29 mouse cellular contexts compared by ENCODE assay signal in the genomic region with DNA sequence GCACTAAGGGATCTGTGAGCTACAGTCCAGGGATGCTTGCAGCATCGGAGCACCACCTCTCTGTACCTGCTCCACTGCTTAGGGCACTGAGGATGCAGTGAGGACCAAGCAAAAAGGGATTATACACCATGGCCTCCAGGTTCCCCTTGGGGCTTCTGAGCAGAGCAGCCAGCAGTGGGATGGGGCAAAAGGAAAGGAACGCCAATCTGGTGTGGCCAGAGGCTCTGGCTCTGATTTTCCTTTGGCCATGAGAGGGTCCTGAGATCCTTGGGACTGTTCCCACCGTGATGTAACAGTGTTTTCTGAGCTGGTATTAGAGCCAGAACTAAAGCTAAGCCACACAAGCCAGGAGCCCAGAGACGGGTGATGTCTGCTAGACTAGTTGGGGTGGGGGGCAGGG. TPM values are rescaled to one million over a fixed set of nuclear protein-coding genes. Genes with fewer than 3 reads are reported as not detected.
DNase-seq lines count a peak whose midpoint lies in the region; ATAC-seq lines count a peak whose summit lies in the region.
"Had no signal": no experiment of that assay in that cellular context is flagged by ENCODE, and none has a peak within 500 bp of the region (broad histone marks: within the 10 kb centered on the region; RNA-seq: fewer than 3 reads in every experiment).

No protein-coding gene starts in this region.

- no peak overlapping the region for H3K9ac ChIP-seq in forebrain, embryonic 14.5 days (ENCODE audit: low read length)
- H3K9ac ChIP-seq in hindbrain, embryonic 11.5 days (ENCODE audit: low read depth, low read length), result peak overlapping the region; percentile 15; the same call in 1 of the 2 replicates
- H3K9ac ChIP-seq in hindbrain, embryonic 16.5 days (ENCODE audit: low read depth, low read length), result no peak overlapping the region; the same call in 1 of the 2 replicates
- 0 out of 2 replicates have a peak overlapping the region, but pooled peaks have one; percentile 9 for H3K9ac ChIP-seq in neural tube, embryonic 13.5 days
- H3K9ac ChIP-seq: embryonic facial prominence, embryonic 13.5 days; hindbrain, embryonic 15.5 days; intestine, embryonic 15.5 days; liver, embryonic 15.5 days; lung, embryonic 15.5 days; neural tube, embryonic 15.5 days; stomach, embryonic 15.5 days had no signal

- H3K9me3 ChIP-seq in forebrain, embryonic 10.5 days, result no peaks in the 10 kb centered on the region
- no peaks in the 10 kb centered on the region for H3K9me3 ChIP-seq in forebrain, embryonic 14.5 days (replicated peaks; ENCODE audit: control insufficient read depth, low read length)
- H3K9me3 ChIP-seq in hindbrain, embryonic 11.5 days (ENCODE audit: control insufficient read depth, low read length), result no peaks in the 10 kb centered on the region
- H3K9me3 ChIP-seq in hindbrain, embryonic 16.5 days (ENCODE audit: control insufficient read depth, low read length), result no peaks in the 10 kb centered on the region
- no peaks in the 10 kb centered on the region for H3K9me3 ChIP-seq in neural tube, embryonic 13.5 days
- H3K9me3 ChIP-seq: embryonic facial prominence, embryonic 13.5 days; hindbrain, embryonic 15.5 days; intestine, embryonic 15.5 days; liver, embryonic 15.5 days; lung, embryonic 15.5 days; neural tube, embryonic 15.5 days; stomach, embryonic 15.5 days had no signal

- peaks cover 54% of the 10 kb centered on the region for H3K4me1 ChIP-seq in forebrain, embryonic 10.5 days
- H3K4me1 ChIP-seq in forebrain, embryonic 14.5 days (ENCODE audit: control insufficient read depth, insufficient read depth, low read length), result peaks cover 24% of the 10 kb centered on the region; the same call in 1 of the 2 replicates
- peaks cover 4% of the 10 kb centered on the region for H3K4me1 ChIP-seq in hindbrain, embryonic 11.5 days (replicated peaks; ENCODE audit: control insufficient read depth, insufficient read depth, low read length)
- H3K4me1 ChIP-seq in hindbrain, embryonic 16.5 days (ENCODE audit: control insufficient read depth, insufficient read depth, low read depth, low read length), result peaks cover 18% of the 10 kb centered on the region
- peaks cover 50% of the 10 kb centered on the region for H3K4me1 ChIP-seq in neural tube, embryonic 13.5 days (replicated peaks)
- H3K4me1 ChIP-seq: liver, embryonic 15.5 days had no signal

- H3K36me3 ChIP-seq in forebrain, embryonic 10.5 days (replicated peaks), result no peaks in the 10 kb centered on the region
- H3K36me3 ChIP-seq in forebrain, embryonic 14.5 days (ENCODE audit: control insufficient read depth, insufficient read depth, low read length), result no peaks in the 10 kb centered on the region
- no peaks in the 10 kb centered on the region for H3K36me3 ChIP-seq in hindbrain, embryonic 11.5 days (ENCODE audit: control insufficient read depth, insufficient read depth, low read length)
- no peaks in the 10 kb centered on the region for H3K36me3 ChIP-seq in hindbrain, embryonic 16.5 days (ENCODE audit: control insufficient read depth, insufficient read depth, low read length)
- no peaks in the 10 kb centered on the region for H3K36me3 ChIP-seq in neural tube, embryonic 13.5 days
- H3K36me3 ChIP-seq: embryonic facial prominence, embryonic 13.5 days; hindbrain, embryonic 15.5 days; intestine, embryonic 15.5 days; liver, embryonic 15.5 days; lung, embryonic 15.5 days; neural tube, embryonic 15.5 days; stomach, embryonic 15.5 days had no signal

- WGBS in forebrain, embryonic 10.5 days, result 62% methylated on average over 4 of the region's 4 CpGs
- WGBS in forebrain, embryonic 14.5 days, result 47% methylated on average over 4 of the region's 4 CpGs
- WGBS in hindbrain, embryonic 11.5 days, result 63% methylated on average over 4 of the region's 4 CpGs
- WGBS in hindbrain, embryonic 16.5 days, result 35% methylated on average over 4 of the region's 4 CpGs
- WGBS in neural tube, embryonic 13.5 days, result 51% methylated on average over 4 of the region's 4 CpGs

- no peak for DNase-seq in forebrain, embryonic 10.5 days (ENCODE audit: extremely low spot score, low spot score)
- no peak for DNase-seq in forebrain, embryonic 14.5 days (ENCODE audit: low spot score)
- no peak for DNase-seq in hindbrain, embryonic 11.5 days (ENCODE audit: low spot score)
- no peak for DNase-seq in neural tube, embryonic 10.5 days (ENCODE audit: extremely low spot score, low spot score)
- DNase-seq: adrenal gland, postnatal 14 days; cerebellum, adult 11 months; cerebellum, adult 9-11 months; gastrocnemius, postnatal 14 days; heart, postnatal 14 days; kidney, adult 9 months; kidney, postnatal 14 days; layer of hippocampus, adult 9-11 months; right cerebral cortex, postnatal 25 days had no signal

- ATAC-seq in forebrain, embryonic 14.5 days, result no peak
- ATAC-seq in hindbrain, embryonic 11.5 days (ENCODE audit: low FRiP score), result no peak
- no peak for ATAC-seq in hindbrain, embryonic 16.5 days
- no peak for ATAC-seq in neural tube, embryonic 13.5 days (ENCODE audit: low read depth)
- ATAC-seq in megakaryocyte progenitor cell, adult 5-6 weeks (replicated peaks; ENCODE audit: poor library complexity), result no peak
- no peak for ATAC-seq in CD4-positive, CD25-positive, alpha-beta regulatory T cell, adult 4 months
- ATAC-seq: intestine, embryonic 15.5 days had no signal

- H3K4me3 ChIP-seq in forebrain, embryonic 10.5 days, result no peak overlapping the region
- H3K4me3 ChIP-seq in forebrain, embryonic 14.5 days (ENCODE audit: low read depth, low read length), result no peak overlapping the region
- H3K4me3 ChIP-seq in hindbrain, embryonic 11.5 days (ENCODE audit: low read depth, low read length), result no peak overlapping the region
- no peak overlapping the region for H3K4me3 ChIP-seq in hindbrain, embryonic 16.5 days (ENCODE audit: low read length)
- H3K4me3 ChIP-seq in neural tube, embryonic 13.5 days, result no peak overlapping the region
- H3K4me3 ChIP-seq: embryonic facial prominence, embryonic 13.5 days; hindbrain, embryonic 15.5 days; intestine, embryonic 15.5 days; liver, embryonic 15.5 days; lung, embryonic 15.5 days; neural tube, embryonic 15.5 days; stomach, embryonic 15.5 days had no signal

- no peak overlapping the region for H3K4me2 ChIP-seq in forebrain, embryonic 14.5 days (ENCODE audit: low read length)
- H3K4me2 ChIP-seq in hindbrain, embryonic 11.5 days (replicated peaks; ENCODE audit: low read depth, low read length), result no peak overlapping the region
- H3K4me2 ChIP-seq in hindbrain, embryonic 16.5 days (ENCODE audit: low read length), result no peak overlapping the region
- H3K4me2 ChIP-seq in neural tube, embryonic 13.5 days, result no peak overlapping the region
- H3K4me2 ChIP-seq: embryonic facial prominence, embryonic 13.5 days; hindbrain, embryonic 15.5 days; intestine, embryonic 15.5 days; liver, embryonic 15.5 days; lung, embryonic 15.5 days; neural tube, embryonic 15.5 days; stomach, embryonic 15.5 days had no signal

- 0 out of 2 replicates have a peak overlapping the region, but pooled peaks have one; percentile 6 for H3K27ac ChIP-seq in forebrain, embryonic 10.5 days
- no peak overlapping the region for H3K27ac ChIP-seq in forebrain, embryonic 14.5 days (ENCODE audit: low read depth, low read length)
- no peak overlapping the region for H3K27ac ChIP-seq in hindbrain, embryonic 11.5 days (ENCODE audit: low read depth, low read length)
- no peak overlapping the region for H3K27ac ChIP-seq in hindbrain, embryonic 16.5 days (ENCODE audit: low read depth, low read length)
- H3K27ac ChIP-seq in neural tube, embryonic 13.5 days (replicated peaks), result no peak overlapping the region
- H3K27ac ChIP-seq: embryonic facial prominence, embryonic 13.5 days; hindbrain, embryonic 15.5 days; intestine, embryonic 15.5 days; liver, embryonic 15.5 days; lung, embryonic 15.5 days; neural tube, embryonic 15.5 days; stomach, embryonic 15.5 days had no signal

- H3K27me3 ChIP-seq in forebrain, embryonic 10.5 days (ENCODE audit: poor library complexity, severe bottlenecking), result peaks cover 60% of the 10 kb centered on the region
- no peaks in the 10 kb centered on the region for H3K27me3 ChIP-seq in forebrain, embryonic 14.5 days (replicated peaks; ENCODE audit: control insufficient read depth, insufficient read depth, low read length)
- peaks cover 10% of the 10 kb centered on the region; the same call in 1 of the 2 replicates for H3K27me3 ChIP-seq in hindbrain, embryonic 11.5 days (ENCODE audit: control insufficient read depth, insufficient read depth, low read length)
- no peaks in the 10 kb centered on the region for H3K27me3 ChIP-seq in hindbrain, embryonic 16.5 days (replicated peaks; ENCODE audit: control insufficient read depth, insufficient read depth, low read length)
- peaks cover 22% of the 10 kb centered on the region for H3K27me3 ChIP-seq in neural tube, embryonic 13.5 days
- H3K27me3 ChIP-seq: hindbrain, embryonic 15.5 days had no signal

RNA-seq across cellular contexts. Expression of a gene that starts 20.2 kb away (rescaled TPM):
- 1.4 and 1.5 TPM in 2 replicates for polyA plus RNA-seq in forebrain, embryonic 10.5 days (2016; fragmentation: Nextera tagmentation; extraction: Ambion mirVana)
- polyA plus RNA-seq in forebrain, embryonic 14.5 days (2014; fragmentation: Nextera tagmentation; extraction: Ambion mirVana), result 0.31 and 0.69 TPM in 2 replicates
- polyA plus RNA-seq in hindbrain, embryonic 11.5 days (2014; fragmentation: Nextera tagmentation; extraction: Ambion mirVana), result 0.82 and 1.1 TPM in 2 replicates
- polyA plus RNA-seq in hindbrain, embryonic 16.5 days (2015; fragmentation: Nextera tagmentation; extraction: Ambion mirVana), result 1.1 and 1.5 TPM in 2 replicates
- polyA plus RNA-seq in neural tube, embryonic 13.5 days (2015; fragmentation: Nextera tagmentation; extraction: Ambion mirVana), result 0.11 and 0.47 TPM in 2 replicates
- total RNA-seq in megakaryocyte progenitor cell, adult 5-6 weeks (2015), result 1.7 and 2.3 TPM in 2 replicates
- 0.75 and 1.3 TPM in 2 replicates for total RNA-seq in megakaryocyte progenitor cell, adult 5-6 weeks (2017)
- not detected for polyA plus RNA-seq in CD4-positive, CD25-positive, alpha-beta regulatory T cell, adult 4 months (2017; shearing (Covaris generic))
- total RNA-seq: megakaryocyte, adult 5-6 weeks had no signal

RNA-seq across cellular contexts. Expression of a gene that starts 31.6 kb away (rescaled TPM):
- 4.1 and 4.2 TPM in 2 replicates for polyA plus RNA-seq in forebrain, embryonic 10.5 days (2016; fragmentation: Nextera tagmentation; extraction: Ambion mirVana)
- 15.5 and 18.7 TPM in 2 replicates for polyA plus RNA-seq in forebrain, embryonic 14.5 days (2014; fragmentation: Nextera tagmentation; extraction: Ambion mirVana)
- 8.9 and 11.3 TPM in 2 replicates for polyA plus RNA-seq in hindbrain, embryonic 11.5 days (2014; fragmentation: Nextera tagmentation; extraction: Ambion mirVana)
- polyA plus RNA-seq in hindbrain, embryonic 16.5 days (2015; fragmentation: Nextera tagmentation; extraction: Ambion mirVana), result 11.4 and 14.0 TPM in 2 replicates
- polyA plus RNA-seq in neural tube, embryonic 13.5 days (2015; fragmentation: Nextera tagmentation; extraction: Ambion mirVana), result 19.1 and 22.6 TPM in 2 replicates
- not detected in 2 replicates for total RNA-seq in megakaryocyte progenitor cell, adult 5-6 weeks (2015)
- total RNA-seq in megakaryocyte progenitor cell, adult 5-6 weeks (2017), result not detected in 2 replicates
- polyA plus RNA-seq in CD4-positive, CD25-positive, alpha-beta regulatory T cell, adult 4 months (2017; shearing (Covaris generic)), result not detected
- total RNA-seq: adrenal gland, postnatal 14 days; common myeloid progenitor, adult 5-6 weeks; gastrocnemius, postnatal 14 days; granulocyte monocyte progenitor cell, adult 5-6 weeks; heart, postnatal 14 days; liver, adult 2 months; megakaryocyte, adult 5-6 weeks had no signal
- polyA plus RNA-seq: heart, embryonic 14.5 days; liver, adult 2 months; liver, embryonic 15.5 days had no signal

RNA-seq across cellular contexts. Expression of a gene that starts 31.6 kb away (rescaled TPM):
- polyA plus RNA-seq in forebrain, embryonic 10.5 days (2016; fragmentation: Nextera tagmentation; extraction: Ambion mirVana), result 1.8 and 3.3 TPM in 2 replicates
- 2.2 and 2.9 TPM in 2 replicates for polyA plus RNA-seq in forebrain, embryonic 14.5 days (2014; fragmentation: Nextera tagmentation; extraction: Ambion mirVana)
- polyA plus RNA-seq in hindbrain, embryonic 11.5 days (2014; fragmentation: Nextera tagmentation; extraction: Ambion mirVana), result 2.9 and 4.8 TPM in 2 replicates
- 1.8 and 2.3 TPM in 2 replicates for polyA plus RNA-seq in hindbrain, embryonic 16.5 days (2015; fragmentation: Nextera tagmentation; extraction: Ambion mirVana)
- polyA plus RNA-seq in neural tube, embryonic 13.5 days (2015; fragmentation: Nextera tagmentation; extraction: Ambion mirVana), result 2.7 and 3.5 TPM in 2 replicates
- total RNA-seq in megakaryocyte progenitor cell, adult 5-6 weeks (2015), result not detected in 2 replicates
- total RNA-seq in megakaryocyte progenitor cell, adult 5-6 weeks (2017), result not detected in 2 replicates
- not detected for polyA plus RNA-seq in CD4-positive, CD25-positive, alpha-beta regulatory T cell, adult 4 months (2017; shearing (Covaris generic))
- total RNA-seq: common myeloid progenitor, adult 5-6 weeks; gastrocnemius, postnatal 14 days; granulocyte monocyte progenitor cell, adult 5-6 weeks; heart, postnatal 14 days; liver, adult 2 months; megakaryocyte, adult 5-6 weeks had no signal
- polyA plus RNA-seq: heart, embryonic 14.5 days; liver, adult 2 months; liver, embryonic 15.5 days had no signal

Comparison
In these comparisons a context has a peak if more than half of its experiments do, and no peak if none do; other contexts are left out.
1. H3K9ac ChIP-seq: peak in hindbrain, embryonic 11.5 days (single experiment) and neural tube, embryonic 13.5 days (single experiment); none in forebrain, embryonic 14.5 days (single experiment) and hindbrain, embryonic 16.5 days (single experiment).